In the genomic region with DNA sequence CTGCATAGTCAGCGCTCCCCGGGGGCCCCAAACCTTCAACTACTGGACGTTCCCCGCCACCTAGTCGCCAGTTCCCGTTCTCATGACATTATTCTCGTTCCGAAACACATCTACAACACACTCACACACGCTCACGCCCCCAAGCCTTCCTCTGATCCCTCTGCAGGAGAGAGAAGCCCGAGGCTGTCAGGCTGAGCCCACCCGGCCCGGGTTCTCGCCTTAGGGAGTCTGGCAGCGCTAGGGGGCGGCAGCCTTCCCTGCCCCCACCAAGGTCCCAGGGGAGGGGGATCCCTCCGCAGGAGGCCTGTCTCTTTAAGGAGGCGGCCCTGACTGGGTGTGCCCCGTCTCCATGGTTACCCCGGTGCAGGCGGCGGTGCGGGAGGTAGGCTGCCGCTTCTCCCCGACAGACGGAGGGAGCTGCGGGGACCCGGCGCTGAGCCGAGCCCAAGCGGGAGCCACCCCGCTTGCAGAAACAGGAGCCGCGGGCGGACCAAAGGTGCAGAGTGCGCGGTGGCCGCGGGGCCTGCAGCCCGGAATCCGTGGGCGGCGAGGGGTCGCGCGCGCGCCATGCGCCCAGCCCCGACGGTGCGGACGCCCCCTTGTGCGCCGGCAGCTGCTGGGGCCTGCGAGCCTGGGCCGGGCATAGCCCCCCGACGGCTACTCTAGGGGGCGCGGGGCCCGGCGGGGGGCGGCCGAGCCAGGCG, we compare ENCODE assay signal across 7 mouse cellular contexts. TPM values are rescaled to one million over a fixed set of nuclear protein-coding genes. Genes with fewer than 3 reads are reported as not detected.
DNase-seq lines count a peak whose midpoint lies in the region; ATAC-seq and TF ChIP-seq lines count a peak whose summit lies in the region.

Kcnh3 (plus strand) TSS at position 654 of the 704 bp plus-strand sequence.

- peak within 1 kb of the TSS; percentile 53 for H3K4me2 ChIP-seq in forebrain, embryonic 14.5 days (ENCODE audit: low read length)
- peak within 1 kb of the TSS; percentile 52 for H3K4me2 ChIP-seq in hindbrain, embryonic 16.5 days (ENCODE audit: low read length)

- ATAC-seq in forebrain, embryonic 14.5 days, result peak; percentile 66
- ATAC-seq in hindbrain, embryonic 16.5 days, result peak; percentile 48; the same call in 1 of the 2 replicates

- peak within 1 kb of the TSS; percentile 27; the same call in 1 of the 2 replicates for H3K27ac ChIP-seq in forebrain, embryonic 14.5 days (ENCODE audit: low read depth, low read length)
- H3K27ac ChIP-seq in hindbrain, embryonic 16.5 days (ENCODE audit: low read depth, low read length), result no peak within 1 kb of the TSS
- peak within 1 kb of the TSS; percentile 86 for H3K27ac ChIP-seq in left cerebral cortex, adult 2 months

- peak; percentile 74 for DNase-seq in MN1 (ENCODE audit: low spot score)
- DNase-seq in brain, embryonic 14.5 days (ENCODE audit: low read depth), result peak; percentile 82
- peak; percentile 80 for DNase-seq in forebrain, embryonic 14.5 days (ENCODE audit: low spot score)
- peak; percentile 79 for DNase-seq in left cerebral cortex, adult 2 months (ENCODE audit: extremely low spot score in 1 of 2, low spot score in 2 of 2)
- DNase-seq in lung, postnatal 36 days, result peak; percentile 65
- peak; percentile 74 to 75 for DNase-seq in right cerebral cortex, postnatal 36 days (ENCODE audit: low spot score in 2 of 2)

- no peaks in the 10 kb centered on the region for H3K9me3 ChIP-seq in forebrain, embryonic 14.5 days (replicated peaks; ENCODE audit: control insufficient read depth, low read length)
- no peaks in the 10 kb centered on the region for H3K9me3 ChIP-seq in hindbrain, embryonic 16.5 days (ENCODE audit: control insufficient read depth, low read length)

- no peak for TF ChIP-seq POLR2A in brain, embryonic 14.5 days (IDR thresholded peaks at IDR 0.05; ENCODE audit: borderline replicate concordance, extremely low read depth, insufficient read depth, insufficient read length, poor library complexity, severe bottlenecking)

- H3K4me3 ChIP-seq in forebrain, embryonic 14.5 days (ENCODE audit: low read depth, low read length), result peak within 1 kb of the TSS; percentile 41
- peak within 1 kb of the TSS; percentile 33 for H3K4me3 ChIP-seq in hindbrain, embryonic 16.5 days (ENCODE audit: low read length)
- peak within 1 kb of the TSS; percentile 64 for H3K4me3 ChIP-seq in left cerebral cortex, adult 2 months

- H3K27me3 ChIP-seq in forebrain, embryonic 14.5 days (replicated peaks; ENCODE audit: control insufficient read depth, insufficient read depth, low read length), result peaks cover 86% of the 10 kb centered on the region
- peaks cover 63% of the 10 kb centered on the region for H3K27me3 ChIP-seq in hindbrain, embryonic 16.5 days (replicated peaks; ENCODE audit: control insufficient read depth, insufficient read depth, low read length)

- no peaks in the 10 kb centered on the region for H3K36me3 ChIP-seq in forebrain, embryonic 14.5 days (ENCODE audit: control insufficient read depth, insufficient read depth, low read length)
- no peaks in the 10 kb centered on the region for H3K36me3 ChIP-seq in hindbrain, embryonic 16.5 days (ENCODE audit: control insufficient read depth, insufficient read depth, low read length)

- H3K9ac ChIP-seq in forebrain, embryonic 14.5 days (ENCODE audit: low read length), result peak within 1 kb of the TSS; percentile 41
- H3K9ac ChIP-seq in hindbrain, embryonic 16.5 days (ENCODE audit: low read depth, low read length), result peak within 1 kb of the TSS; percentile 24; the same call in 1 of the 2 replicates

- TF ChIP-seq CTCF in brain, embryonic 14.5 days (IDR thresholded peaks at IDR 0.05; ENCODE audit: borderline replicate concordance, extremely low read depth, insufficient read depth, insufficient read length), result no peak
- TF ChIP-seq CTCF in left cerebral cortex, adult 2 months (IDR thresholded peaks at IDR 0.05), result no peak; the same call in 1 of the 2 replicates

- under 1% methylated on average over 54 of the region's 66 CpGs for WGBS in forebrain, embryonic 14.5 days
- under 1% methylated on average over 46 of the region's 66 CpGs for WGBS in hindbrain, embryonic 16.5 days

- intact Hi-C loops in left cerebral cortex, adult 2 months (cut with DNase I), result no loop called here

- peaks cover 16% of the 10 kb centered on the region for H3K4me1 ChIP-seq in forebrain, embryonic 14.5 days (ENCODE audit: control insufficient read depth, insufficient read depth, low read length)
- H3K4me1 ChIP-seq in hindbrain, embryonic 16.5 days (ENCODE audit: control insufficient read depth, insufficient read depth, low read depth, low read length), result peaks cover 23% of the 10 kb centered on the region

RNA-seq across cellular contexts. Expression of gene Kcnh3, which starts in this region (rescaled TPM):
- 3.0 and 6.6 TPM in 2 replicates for polyA plus RNA-seq in brain, embryonic 14.5 days (2012; rRNA removed)
- polyA plus RNA-seq in forebrain, embryonic 14.5 days (2014; fragmentation: Nextera tagmentation; extraction: Ambion mirVana), result 3.3 and 3.6 TPM in 2 replicates
- polyA plus RNA-seq in hindbrain, embryonic 16.5 days (2015; fragmentation: Nextera tagmentation; extraction: Ambion mirVana), result 1.1 TPM in 2 replicates
- 100 to 1,000 TPM; 174 to 180 TPM for total RNA-seq in left cerebral cortex, adult 2 months (2021)
